Mouse (Mus musculus): ENCODE measurements around the gene Cacna1i. TPM values are rescaled to one million over a fixed set of nuclear protein-coding genes. Genes with fewer than 3 reads are reported as not detected.
A peak's percentile ranks its signal among the peaks of the same experiment; 100 is the strongest.

The Cacna1i gene
- polyA plus RNA-seq, 1 experiment from 2014 or later = 0.04 TPM

- peaks cover 36% of the 10 kb centered on the region for H3K4me1 ChIP-seq (replicated peaks)
- no peak overlapping the region for H3K4me3 ChIP-seq
- H3K27ac ChIP-seq = 0 out of 2 replicates have a peak overlapping the region, but pooled peaks have one; percentile 40
- WGBS = 85% methylated on average over 6 of the region's 6 CpGs
- no peaks in the 10 kb centered on the region for H3K9me3 ChIP-seq
- no peaks in the 10 kb centered on the region for H3K27me3 ChIP-seq (ENCODE audit: insufficient read depth, poor library complexity, severe bottlenecking)
- no peaks in the 10 kb centered on the region for H3K36me3 ChIP-seq
- DNase-seq (ENCODE audit: low spot score) = no peak
These were observed 32.9 kb downstream of the Cacna1i start for GRCm38 (mm10) chr15:80319921-80320320.

GRCm38 (mm10) chr15:80325207-80325606 lies 38.2 kb downstream of the Cacna1i start:
- H3K4me1 ChIP-seq (replicated peaks) = peaks cover 1% of the 10 kb centered on the region; the same call in 1 of the 2 replicates
- no peak overlapping the region for H3K27ac ChIP-seq
- no peaks in the 10 kb centered on the region for H3K36me3 ChIP-seq
- H3K9me3 ChIP-seq = no peaks in the 10 kb centered on the region
- no peaks in the 10 kb centered on the region for H3K27me3 ChIP-seq (ENCODE audit: insufficient read depth, poor library complexity, severe bottlenecking)
- 73% methylated on average over 2 of the region's 2 CpGs for WGBS
- DNase-seq (ENCODE audit: low spot score) = no peak
- no peak overlapping the region for H3K4me3 ChIP-seq

- Histone ChIP-seq H3K4me1 (replicated peaks) (peaks cover 6% of the 10 kb centered on the region; the same call in 1 of the 2 replicates), H3K9me3 (no peaks in the 10 kb centered on the region), H3K36me3 (no peaks in the 10 kb centered on the region), H3K4me3 (no peak overlapping the region), H3K27me3 (ENCODE audit: insufficient read depth, poor library complexity, severe bottlenecking) (no peaks in the 10 kb centered on the region), H3K27ac (no peak overlapping the region)
- 75% methylated on average over 9 of the region's 9 CpGs for WGBS
- DNase-seq (ENCODE audit: low spot score) = no peak
These were observed 38.7 kb downstream of the Cacna1i start for GRCm38 (mm10) chr15:80325756-80326155.

- Histone ChIP-seq H3K4me3 (no peak overlapping the region), H3K27me3 (ENCODE audit: insufficient read depth, poor library complexity, severe bottlenecking) (no peaks in the 10 kb centered on the region), H3K9me3 (no peaks in the 10 kb centered on the region), H3K36me3 (no peaks in the 10 kb centered on the region), H3K27ac (no peak overlapping the region), H3K4me1 (replicated peaks) (peaks cover 6% of the 10 kb centered on the region; the same call in 1 of the 2 replicates)
- no peak for DNase-seq (ENCODE audit: low spot score)
- WGBS = 91% methylated on average over 4 of the region's 4 CpGs
These were observed 39.9 kb downstream of the Cacna1i start for GRCm38 (mm10) chr15:80326947-80327346.

- Histone ChIP-seq H3K9me3 (no peaks in the 10 kb centered on the region), H3K27me3 (ENCODE audit: insufficient read depth, poor library complexity, severe bottlenecking) (no peaks in the 10 kb centered on the region), H3K4me3 (no peak overlapping the region), H3K27ac (no peak overlapping the region), H3K4me1 (replicated peaks) (peaks cover 11% of the 10 kb centered on the region; the same call in 1 of the 2 replicates), H3K36me3 (no peaks in the 10 kb centered on the region)
- DNase-seq (ENCODE audit: low spot score) = no peak
- WGBS = 90% methylated on average over 13 of the region's 13 CpGs
These were observed 40.9 kb downstream of the Cacna1i start for GRCm38 (mm10) chr15:80327743-80328540.

- Histone ChIP-seq H3K4me3 (no peak overlapping the region), H3K36me3 (no peaks in the 10 kb centered on the region), H3K27ac (no peak overlapping the region), H3K4me1 (replicated peaks) (peaks cover 12% of the 10 kb centered on the region; the same call in 1 of the 2 replicates), H3K27me3 (ENCODE audit: insufficient read depth, poor library complexity, severe bottlenecking) (no peaks in the 10 kb centered on the region), H3K9me3 (no peaks in the 10 kb centered on the region)
- DNase-seq (ENCODE audit: low spot score) = no peak
- 59% methylated on average over 3 of the region's 3 CpGs for WGBS
These were observed 43.2 kb downstream of the Cacna1i start for GRCm38 (mm10) chr15:80330276-80330675.

GRCm38 (mm10) chr15:80334766-80335165 lies 47.7 kb downstream of the Cacna1i start:
- Histone ChIP-seq H3K4me3 (no peak overlapping the region), H3K27me3 (ENCODE audit: insufficient read depth, poor library complexity, severe bottlenecking) (no peaks in the 10 kb centered on the region), H3K9me3 (no peaks in the 10 kb centered on the region), H3K36me3 (no peaks in the 10 kb centered on the region), H3K4me1 (replicated peaks) (peaks cover 16% of the 10 kb centered on the region; the same call in 1 of the 2 replicates), H3K27ac (no peak overlapping the region)
- DNase-seq (ENCODE audit: low spot score) = no peak
- 86% methylated on average over 10 of the region's 10 CpGs for WGBS

GRCm38 (mm10) chr15:80335196-80335595 lies 48.2 kb downstream of the Cacna1i start:
- 77% methylated on average over 7 of the region's 7 CpGs for WGBS
- H3K4me3 ChIP-seq = no peak overlapping the region
- no peak overlapping the region for H3K27ac ChIP-seq
- no peaks in the 10 kb centered on the region for H3K27me3 ChIP-seq (ENCODE audit: insufficient read depth, poor library complexity, severe bottlenecking)
- no peaks in the 10 kb centered on the region for H3K36me3 ChIP-seq
- peaks cover 15% of the 10 kb centered on the region; the same call in 1 of the 2 replicates for H3K4me1 ChIP-seq (replicated peaks)
- DNase-seq (ENCODE audit: low spot score) = no peak
- H3K9me3 ChIP-seq = no peaks in the 10 kb centered on the region

- H3K27me3 ChIP-seq (ENCODE audit: insufficient read depth, poor library complexity, severe bottlenecking) = no peaks in the 10 kb centered on the region; the same call in 1 of the 2 replicates
- H3K4me1 ChIP-seq (replicated peaks) = peaks cover 11% of the 10 kb centered on the region
- peak; percentile 47 for DNase-seq (ENCODE audit: low spot score)
- 82% methylated on average over 2 of the region's 2 CpGs for WGBS
- no peak overlapping the region for H3K4me3 ChIP-seq
- H3K27ac ChIP-seq = no peak overlapping the region
- H3K36me3 ChIP-seq = no peaks in the 10 kb centered on the region
- H3K9me3 ChIP-seq = no peaks in the 10 kb centered on the region
These were observed 53.3 kb downstream of the Cacna1i start for GRCm38 (mm10) chr15:80340348-80340747.

- WGBS = 72% methylated on average over 4 of the region's 4 CpGs
- H3K4me3 ChIP-seq = no peak overlapping the region
These were observed 55.4 kb downstream of the Cacna1i start for GRCm38 (mm10) chr15:80342394-80342793.

GRCm38 (mm10) chr15:80343031-80343430 lies 56.0 kb downstream of the Cacna1i start:
- H3K27me3 ChIP-seq (ENCODE audit: insufficient read depth, poor library complexity, severe bottlenecking) = no peaks in the 10 kb centered on the region; the same call in 1 of the 2 replicates
- H3K9me3 ChIP-seq = 0 out of 2 replicates have a peak, but pooled peaks cover 2% of the 10 kb centered on the region
- H3K4me1 ChIP-seq (replicated peaks) = peaks cover 9% of the 10 kb centered on the region
- no peaks in the 10 kb centered on the region for H3K36me3 ChIP-seq
- no peak for DNase-seq (ENCODE audit: low spot score)
- 0 out of 2 replicates have a peak overlapping the region, but pooled peaks have one; percentile 12 for H3K27ac ChIP-seq
- H3K4me3 ChIP-seq = no peak overlapping the region
- 50% methylated on average over 10 of the region's 10 CpGs for WGBS

More at GRCm38 (mm10) chr15:80342394-80342793, 55.4 kb downstream of the Cacna1i start:
- no peaks in the 10 kb centered on the region for H3K9me3 ChIP-seq
- H3K27ac ChIP-seq = no peak overlapping the region
- H3K4me1 ChIP-seq (replicated peaks) = peaks cover 9% of the 10 kb centered on the region
- no peaks in the 10 kb centered on the region for H3K36me3 ChIP-seq
- no peaks in the 10 kb centered on the region; the same call in 1 of the 2 replicates for H3K27me3 ChIP-seq (ENCODE audit: insufficient read depth, poor library complexity, severe bottlenecking)
- no peak for DNase-seq (ENCODE audit: low spot score)

GRCm38 (mm10) chr15:80343731-80344130 lies 56.7 kb downstream of the Cacna1i start:
- H3K9me3 ChIP-seq = 0 out of 2 replicates have a peak, but pooled peaks cover 4% of the 10 kb centered on the region
- WGBS = 93% methylated on average over 5 of the region's 5 CpGs
- DNase-seq (ENCODE audit: low spot score) = no peak
- H3K27me3 ChIP-seq (ENCODE audit: insufficient read depth, poor library complexity, severe bottlenecking) = no peaks in the 10 kb centered on the region; the same call in 1 of the 2 replicates
- H3K27ac ChIP-seq = no peak overlapping the region
- H3K4me3 ChIP-seq = no peak overlapping the region
- H3K36me3 ChIP-seq = no peaks in the 10 kb centered on the region
- peaks cover 9% of the 10 kb centered on the region for H3K4me1 ChIP-seq (replicated peaks)

GRCm38 (mm10) chr15:80346510-80346909 lies 59.5 kb downstream of the Cacna1i start:
- H3K27me3 ChIP-seq (ENCODE audit: insufficient read depth, poor library complexity, severe bottlenecking) = no peaks in the 10 kb centered on the region; the same call in 1 of the 2 replicates
- WGBS = 84% methylated on average over 7 of the region's 7 CpGs

More at GRCm38 (mm10) chr15:80346510-80346909, 59.5 kb downstream of the Cacna1i start:
- H3K4me3 ChIP-seq = no peak overlapping the region
- peaks cover 9% of the 10 kb centered on the region for H3K4me1 ChIP-seq (replicated peaks)
- no peak for DNase-seq (ENCODE audit: low spot score)
- H3K36me3 ChIP-seq = no peaks in the 10 kb centered on the region
- 0 out of 2 replicates have a peak, but pooled peaks cover 4% of the 10 kb centered on the region for H3K9me3 ChIP-seq
- H3K27ac ChIP-seq = no peak overlapping the region

Measured in hindbrain, embryonic 10.5 days (tissue).